Mouse (Mus musculus) bone marrow, adult 2 months (tissue): Measurements from ENCODE around the gene Slain2. TPM values are rescaled to one million over a fixed set of nuclear protein-coding genes. Genes with fewer than 3 reads are reported as not detected.
A peak's percentile ranks its signal among the peaks of the same experiment; 100 is the strongest.

Source experiments
- H3K27ac ChIP-seq: fragments of 200-500 bp; 2 replicates; pipeline ENCODE4 v1.5.1; 2012; ENCODE audit warnings: low read depth, mild to moderate bottlenecking, control low read depth, inconsistent platforms, low read length; ENCODE audit not compliant: control insufficient read depth, poor library complexity, insufficient read depth
- H3K4me1 ChIP-seq: fragments of 200-500 bp; 2 replicates; pipeline ENCODE4 v1.6.1; 2011; ENCODE audit warnings: low read length; ENCODE audit not compliant: control insufficient read depth, insufficient read depth
- H3K4me3 ChIP-seq: fragments of 200-500 bp; replicated peaks from 2 replicates; pipeline ENCODE3; 2011; ENCODE audit warnings: mild to moderate bottlenecking, low read depth, low read length, control low read depth; ENCODE audit not compliant: control insufficient read depth
- CTCF ChIP-seq: fragments of 200-500 bp; IDR thresholded peaks from 2 replicates; pipeline ENCODE4 v1.5.1; 2011; ENCODE audit warnings: low read length, control low read depth; ENCODE audit not compliant: control insufficient read depth, insufficient read depth
- POLR2A ChIP-seq: fragments of 200-500 bp; IDR thresholded peaks from 2 replicates; pipeline ENCODE4 v1.6.1; 2011; ENCODE audit warnings: low read depth, mild to moderate bottlenecking, control low read depth, low read length, borderline replicate concordance; ENCODE audit not compliant: control insufficient read depth
- WGBS: fragments of 180-500 bp; shearing (Covaris S2); methylation state at CpG from one replicate; pipeline ENCODE4 v1.1.7; 2018; 5-methylcytosine and 5-hydroxymethylcytosine counted together
- polyA plus RNA-seq: library from polyadenylated mRNA; stranded (reverse); fragments of >200 nt; gene quantifications from 2 replicates; pipeline ENCODE4 v1.2.4, GENCODE M21; 2011; ENCODE audit warnings: low replicate concordance; ENCODE audit not compliant: missing spikeins, insufficient read depth, insufficient read length

The Slain2 gene
- polyA plus RNA-seq, 1 experiment, result 18.4 TPM

DNA sequence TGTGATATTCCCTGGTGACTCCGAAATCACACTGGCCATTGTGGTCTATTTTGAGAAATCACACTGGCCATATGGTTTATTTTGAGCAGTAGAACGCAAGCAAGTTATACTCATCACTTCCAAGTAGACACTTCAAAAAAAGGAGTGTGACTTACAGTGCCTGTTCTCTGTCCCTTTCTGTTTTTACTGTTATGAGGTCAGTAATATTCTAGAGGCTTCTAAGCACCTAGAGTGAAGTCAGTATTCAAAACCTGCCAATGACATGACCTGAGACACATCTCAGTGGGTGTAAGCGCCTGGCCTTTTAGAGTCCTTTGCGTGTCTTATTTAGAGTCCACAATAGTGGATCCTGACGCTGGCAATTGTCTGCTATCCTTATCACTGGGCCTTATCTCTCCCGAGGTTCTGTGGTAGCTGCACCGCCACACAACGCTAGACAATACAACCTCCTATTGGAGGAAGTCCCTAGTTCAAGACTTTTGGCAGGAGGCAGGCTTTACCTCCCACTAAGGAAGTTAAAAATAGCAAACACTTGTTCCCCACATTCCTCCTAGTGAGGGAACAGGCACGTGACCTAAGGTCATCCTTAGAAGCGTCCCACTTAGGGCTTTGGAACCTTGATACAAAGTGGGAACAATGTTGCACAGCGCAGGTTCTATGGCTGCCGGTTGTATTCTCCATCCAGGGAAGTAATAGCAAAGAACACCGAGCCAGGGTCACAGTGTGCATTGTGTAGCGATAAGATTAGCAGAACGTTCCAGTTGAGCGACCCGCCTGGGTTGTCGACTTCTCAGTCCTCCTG, 17.4 kb upstream of the Slain2 start:
- Histone ChIP-seq H3K4me3 (no peak overlapping the region), H3K4me1 (no peaks in the 10 kb centered on the region), H3K27ac (no peak overlapping the region)
- 50% methylated on average over 18 of the region's 18 CpGs for WGBS
- TF ChIP-seq POLR2A, result no peak
- TF ChIP-seq CTCF, result no peak

DNA sequence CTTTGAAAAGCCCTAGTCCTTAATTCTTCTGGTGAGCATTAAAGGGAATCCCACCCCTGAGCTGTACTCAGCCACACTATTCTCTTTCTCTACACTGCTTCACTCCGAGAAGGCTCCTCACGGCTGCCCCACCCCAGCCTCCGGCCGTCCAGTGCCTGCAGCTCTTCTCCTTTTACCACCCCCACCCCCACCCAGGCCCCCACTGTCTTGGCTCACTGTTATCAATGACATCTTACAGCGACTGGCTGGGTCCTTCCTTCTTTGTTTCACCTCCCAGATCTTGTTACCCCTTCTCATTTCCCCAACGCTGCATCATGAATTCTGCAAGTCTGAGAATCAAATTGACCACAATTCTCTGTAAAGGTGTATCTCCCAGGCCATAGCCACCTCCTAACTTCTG, 16.1 kb upstream of the Slain2 start:
- Histone ChIP-seq H3K27ac (no peak overlapping the region), H3K4me1 (no peaks in the 10 kb centered on the region), H3K4me3 (no peak overlapping the region)
- TF ChIP-seq POLR2A (no peak), CTCF (no peak)
- 41% methylated on average over 6 of the region's 6 CpGs for WGBS

DNA sequence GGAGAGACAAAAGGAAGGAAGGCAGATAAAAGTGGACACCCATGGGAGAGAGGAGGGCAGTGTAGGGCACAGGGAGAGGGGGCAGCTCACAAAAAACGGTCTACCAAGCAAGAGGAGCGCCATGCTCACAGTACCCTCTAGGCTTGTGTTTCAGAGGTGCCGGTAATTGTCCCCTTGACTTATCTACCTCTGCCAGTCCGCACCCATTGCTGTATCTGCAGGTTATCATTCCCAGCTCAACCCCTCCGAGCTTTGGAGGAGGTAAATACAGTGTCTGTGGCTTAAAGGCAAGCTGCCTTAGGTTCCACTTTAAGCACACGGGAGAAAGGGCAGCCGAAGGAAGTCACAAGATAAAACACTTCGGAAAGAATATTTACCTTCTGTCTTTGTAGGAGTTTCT, 14.8 kb upstream of the Slain2 start:
- 78% methylated on average over 8 of the region's 8 CpGs for WGBS
- Histone ChIP-seq H3K4me1 (no peaks in the 10 kb centered on the region), H3K4me3 (no peak overlapping the region), H3K27ac (no peak overlapping the region)
- no peak for TF ChIP-seq POLR2A
- TF ChIP-seq CTCF, result no peak

DNA sequence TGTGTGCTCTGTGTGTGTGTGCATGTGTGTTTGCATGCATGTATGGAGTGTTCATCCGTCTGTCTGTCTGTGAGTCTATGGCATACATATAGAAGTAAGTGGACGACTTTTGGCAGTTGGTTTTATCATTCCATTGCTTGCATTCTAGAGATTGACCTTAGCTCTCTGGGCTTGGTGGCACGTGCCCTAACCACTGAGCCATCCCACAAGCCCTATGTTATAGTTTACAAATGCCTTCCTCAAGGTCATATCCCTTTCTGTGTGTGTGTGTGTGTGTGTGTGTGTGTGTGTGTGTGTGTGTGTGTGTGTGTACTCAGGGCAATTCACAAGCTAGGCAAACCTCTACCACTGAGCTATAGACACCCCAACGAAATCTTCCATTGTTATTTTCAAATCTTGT, 12.2 kb upstream of the Slain2 start:
- Histone ChIP-seq H3K4me1 (peaks cover 1% of the 10 kb centered on the region; the same call in 1 of the 2 replicates), H3K4me3 (no peak overlapping the region), H3K27ac (no peak overlapping the region)
- WGBS, result 81% methylated on average over 4 of the region's 4 CpGs
- TF ChIP-seq CTCF, result no peak
- no peak for TF ChIP-seq POLR2A

DNA sequence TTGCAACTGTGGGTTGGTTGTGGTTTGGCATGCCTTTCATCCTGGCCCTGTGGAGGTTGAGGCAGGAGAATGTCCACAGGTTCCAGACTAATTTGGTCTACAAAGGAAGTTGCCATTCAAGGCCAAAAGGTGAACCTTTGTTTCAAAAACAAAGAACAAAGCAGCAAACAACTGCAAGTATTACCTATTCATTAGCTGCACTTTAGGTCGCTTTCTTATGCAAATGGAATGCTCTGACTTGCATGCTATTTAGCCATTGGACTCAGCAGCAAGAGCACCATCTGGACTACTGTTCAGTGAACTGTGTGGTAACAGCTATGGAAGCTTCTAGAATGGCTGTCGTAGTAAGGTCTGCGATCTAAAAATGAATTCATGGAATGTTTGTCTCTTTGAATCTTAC, 11.8 kb upstream of the Slain2 start:
- peaks cover 1% of the 10 kb centered on the region; the same call in 1 of the 2 replicates for H3K4me1 ChIP-seq
- WGBS, result 82% methylated on average over 3 of the region's 3 CpGs
- no peak overlapping the region for H3K27ac ChIP-seq
- no peak for TF ChIP-seq POLR2A
- no peak overlapping the region for H3K4me3 ChIP-seq

DNA sequence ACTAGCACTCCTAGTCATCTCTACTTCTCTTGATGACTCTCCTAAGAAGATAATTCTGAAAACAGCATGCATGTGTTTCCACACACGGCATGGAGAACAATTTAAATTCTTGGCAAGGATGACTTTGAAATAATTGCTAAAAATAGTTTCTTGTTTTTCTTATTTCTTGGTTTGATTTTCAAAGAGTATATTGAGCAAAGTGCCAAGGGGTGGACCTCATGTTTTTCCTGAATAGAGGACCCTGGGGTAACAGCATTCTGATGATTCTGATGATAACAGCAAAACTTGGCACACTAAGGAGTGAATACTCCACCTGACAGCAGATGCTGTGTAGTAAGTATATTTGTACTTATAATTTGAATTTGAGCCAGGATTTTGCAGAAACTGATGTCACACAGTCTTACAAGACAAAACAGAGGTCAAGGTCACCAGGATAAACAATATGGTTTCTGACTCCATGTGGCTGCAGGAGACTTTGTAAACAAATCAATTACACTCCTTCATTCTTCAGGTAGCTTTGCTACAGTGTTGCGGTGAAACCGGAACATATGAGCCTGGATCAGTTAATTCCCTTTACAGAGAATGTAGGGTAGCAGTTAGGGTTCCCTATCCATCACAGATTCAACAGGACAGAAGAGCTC, 11.1 kb upstream of the Slain2 start:
- H3K4me3 ChIP-seq, result no peak overlapping the region
- WGBS, result 83% methylated on average over 3 of the region's 3 CpGs
- H3K27ac ChIP-seq, result no peak overlapping the region
- TF ChIP-seq POLR2A, result no peak
- TF ChIP-seq CTCF, result no peak
- H3K4me1 ChIP-seq, result peaks cover 1% of the 10 kb centered on the region; the same call in 1 of the 2 replicates

DNA sequence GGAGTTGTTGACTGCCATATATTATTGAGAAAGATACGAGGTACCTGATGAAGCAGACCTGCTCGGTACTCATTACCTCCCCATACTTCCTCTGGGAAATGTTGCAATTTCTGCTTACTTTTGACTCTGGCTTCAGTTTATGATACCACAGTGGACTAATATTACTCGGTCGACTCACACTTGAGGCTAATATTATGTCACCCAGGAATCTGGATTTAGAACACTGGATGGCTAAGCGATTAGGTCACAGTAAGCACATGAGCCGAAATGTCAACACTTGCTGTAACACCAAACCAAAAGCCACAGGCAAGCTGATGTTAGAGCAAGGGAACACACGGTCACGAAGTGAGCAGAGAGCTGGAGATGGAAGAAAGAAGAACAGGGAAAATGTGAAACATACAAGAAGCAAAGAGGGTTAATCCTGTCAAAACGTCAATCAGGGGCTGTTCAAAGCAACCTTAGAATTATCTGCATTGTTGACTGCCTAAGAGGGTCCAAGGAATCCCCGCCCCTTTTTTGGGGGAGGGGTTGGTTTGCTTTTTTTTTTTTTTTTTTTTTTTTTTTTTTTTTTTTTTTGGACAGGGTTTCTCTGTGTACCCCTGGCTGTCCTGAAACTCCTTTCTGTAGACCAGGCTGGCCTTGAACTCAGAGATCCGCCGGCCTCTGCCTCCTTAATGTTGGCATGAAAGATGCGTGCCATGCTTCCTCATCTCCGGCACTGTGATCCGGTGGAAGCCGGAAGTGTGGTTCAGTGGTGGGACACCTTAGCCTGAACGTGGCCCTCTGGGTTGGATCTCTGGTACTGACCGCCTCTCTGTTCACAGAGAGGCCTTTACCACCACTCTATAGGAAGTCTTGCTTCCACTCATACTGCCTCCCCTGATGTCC, 9.0 kb upstream of the Slain2 start:
- no peak overlapping the region for H3K4me3 ChIP-seq
- no peak for TF ChIP-seq POLR2A
- peak overlapping the region; percentile 33; the same call in 1 of the 2 replicates for H3K27ac ChIP-seq
- 57% methylated on average over 18 of the region's 18 CpGs for WGBS
- peaks cover 1% of the 10 kb centered on the region; the same call in 1 of the 2 replicates for H3K4me1 ChIP-seq

DNA sequence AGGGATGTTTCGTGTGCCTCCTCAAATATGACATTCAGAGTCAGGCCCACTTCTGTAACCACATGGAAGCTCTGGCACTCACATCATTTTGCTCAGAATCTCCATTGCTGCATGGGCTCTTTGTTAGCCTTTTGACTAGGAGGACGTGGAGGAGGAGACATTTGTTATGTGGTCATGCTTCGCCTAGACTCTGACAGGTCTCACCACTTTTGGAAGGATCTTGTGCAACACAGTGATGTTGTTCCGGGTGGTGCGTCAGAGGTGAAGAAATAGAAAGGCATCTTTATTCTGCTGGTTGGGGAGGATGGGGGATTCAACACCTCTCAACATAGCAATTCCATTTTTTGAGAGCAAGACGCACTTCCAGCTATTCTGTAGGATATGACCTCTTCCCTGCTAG, 6.7 kb upstream of the Slain2 start:
- 47% methylated on average over 6 of the region's 6 CpGs for WGBS
- TF ChIP-seq POLR2A (no peak), CTCF (no peak)
- Histone ChIP-seq H3K4me3 (no peak overlapping the region), H3K4me1 (peaks cover 1% of the 10 kb centered on the region; the same call in 1 of the 2 replicates), H3K27ac (peak overlapping the region; percentile 46; the same call in 1 of the 2 replicates)
